ENCODE assay signal across 14 mouse cellular contexts in the genomic region with DNA sequence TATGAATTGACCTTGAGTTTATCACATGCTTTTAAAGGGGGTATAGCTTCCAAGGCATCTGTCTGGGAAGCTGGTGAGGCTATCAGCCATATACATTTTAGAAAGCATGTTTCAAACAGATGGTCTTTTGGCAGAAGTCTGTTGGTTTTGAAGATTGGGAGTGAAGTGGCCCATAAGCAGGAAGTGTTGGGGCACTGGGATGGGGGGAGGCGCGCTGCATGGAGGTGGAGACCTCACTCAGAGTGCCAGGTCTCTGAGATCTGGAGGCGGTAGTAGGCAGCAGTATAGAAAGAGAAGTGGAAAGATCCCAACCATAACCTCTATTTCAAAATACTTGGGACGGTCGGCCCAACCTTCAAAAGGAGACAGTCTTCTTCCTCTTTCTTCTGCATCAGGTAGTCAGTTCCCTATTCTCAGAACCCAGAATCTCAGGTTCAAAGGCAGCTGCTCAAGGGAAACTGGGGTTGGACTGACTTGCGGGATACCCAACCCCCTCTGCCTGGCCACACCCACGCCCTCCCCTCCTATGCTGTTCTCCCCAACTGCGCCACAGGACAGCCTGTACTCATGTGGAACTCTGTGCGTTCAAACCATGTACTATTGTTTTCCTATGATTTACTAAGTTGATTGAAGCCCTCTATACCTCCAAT. TPM values are rescaled to one million over a fixed set of nuclear protein-coding genes. Genes with fewer than 3 reads are reported as not detected.
DNase-seq lines count a peak whose midpoint lies in the region; ATAC-seq and TF ChIP-seq lines count a peak whose summit lies in the region.
"Had no signal": no experiment of that assay in that cellular context is flagged by ENCODE, and none has a peak within 500 bp of the region (broad histone marks: within the 10 kb centered on the region; RNA-seq: fewer than 3 reads in every experiment).

No protein-coding gene starts in this region.

- WGBS in liver, embryonic 11.5 days, result 42% methylated on average over 9 of the region's 9 CpGs
- 71% methylated on average over 9 of the region's 9 CpGs for WGBS in embryonic facial prominence, embryonic 10.5 days
- 69% methylated on average over 9 of the region's 9 CpGs for WGBS in cerebellum, adult 2 months
- 72% methylated on average over 9 of the region's 9 CpGs for WGBS in forebrain, embryonic 12.5 days

- H3K27ac ChIP-seq in liver, embryonic 11.5 days (ENCODE audit: low read depth, low read length), result no peak overlapping the region
- H3K27ac ChIP-seq in embryonic facial prominence, embryonic 10.5 days (replicated peaks), result no peak overlapping the region
- H3K27ac ChIP-seq in cerebellum, adult 2 months (ENCODE audit: insufficient read depth, low read length), result no peak overlapping the region
- no peak overlapping the region for H3K27ac ChIP-seq in forebrain, embryonic 12.5 days
- H3K27ac ChIP-seq: embryonic facial prominence, embryonic 12.5 days; lung, embryonic 15.5 days had no signal

- H3K4me1 ChIP-seq in liver, embryonic 11.5 days (replicated peaks; ENCODE audit: control insufficient read depth, insufficient read depth, low read length), result peaks cover 10% of the 10 kb centered on the region; the same call in 1 of the 2 replicates
- 0 out of 2 replicates have a peak, but pooled peaks cover 3% of the 10 kb centered on the region for H3K4me1 ChIP-seq in embryonic facial prominence, embryonic 10.5 days
- H3K4me1 ChIP-seq in cerebellum, adult 2 months (ENCODE audit: control insufficient read depth, insufficient read depth, low read length), result no peaks in the 10 kb centered on the region
- no peaks in the 10 kb centered on the region for H3K4me1 ChIP-seq in forebrain, embryonic 12.5 days
- H3K4me1 ChIP-seq: embryonic facial prominence, embryonic 12.5 days; lung, embryonic 15.5 days had no signal

- no peaks in the 10 kb centered on the region for H3K27me3 ChIP-seq in liver, embryonic 11.5 days (replicated peaks; ENCODE audit: control insufficient read depth, insufficient read depth, low read length)
- H3K27me3 ChIP-seq in embryonic facial prominence, embryonic 10.5 days (replicated peaks; ENCODE audit: low read depth, poor library complexity, severe bottlenecking), result 0 out of 2 replicates have a peak, but pooled peaks cover 4% of the 10 kb centered on the region
- no peaks in the 10 kb centered on the region for H3K27me3 ChIP-seq in cerebellum, adult 2 months (ENCODE audit: control insufficient read depth, insufficient read depth, low read length)
- no peaks in the 10 kb centered on the region for H3K27me3 ChIP-seq in forebrain, embryonic 12.5 days
- H3K27me3 ChIP-seq: embryonic facial prominence, embryonic 12.5 days; lung, embryonic 15.5 days had no signal

- no peaks in the 10 kb centered on the region for H3K36me3 ChIP-seq in liver, embryonic 11.5 days (ENCODE audit: control insufficient read depth, insufficient read depth, low read length)
- H3K36me3 ChIP-seq in embryonic facial prominence, embryonic 10.5 days (replicated peaks), result no peaks in the 10 kb centered on the region
- H3K36me3 ChIP-seq in forebrain, embryonic 12.5 days (replicated peaks), result no peaks in the 10 kb centered on the region
- H3K36me3 ChIP-seq: embryonic facial prominence, embryonic 12.5 days; lung, embryonic 15.5 days had no signal

- no peak overlapping the region for H3K4me3 ChIP-seq in liver, embryonic 11.5 days (ENCODE audit: low read depth, low read length)
- no peak overlapping the region for H3K4me3 ChIP-seq in embryonic facial prominence, embryonic 10.5 days
- no peak overlapping the region for H3K4me3 ChIP-seq in cerebellum, adult 2 months (replicated peaks; ENCODE audit: insufficient read depth, low read depth, low read length)
- no peak overlapping the region for H3K4me3 ChIP-seq in forebrain, embryonic 12.5 days (replicated peaks)
- H3K4me3 ChIP-seq: embryonic facial prominence, embryonic 12.5 days; lung, embryonic 15.5 days had no signal

- TF ChIP-seq POLR2A in cerebellum, adult 2 months (IDR thresholded peaks at IDR 0.05; ENCODE audit: borderline replicate concordance, insufficient read depth, low read length), result no peak

- no peaks in the 10 kb centered on the region for H3K9me3 ChIP-seq in liver, embryonic 11.5 days (ENCODE audit: control insufficient read depth, low read length)
- H3K9me3 ChIP-seq in embryonic facial prominence, embryonic 10.5 days, result no peaks in the 10 kb centered on the region
- H3K9me3 ChIP-seq in forebrain, embryonic 12.5 days, result no peaks in the 10 kb centered on the region
- H3K9me3 ChIP-seq: embryonic facial prominence, embryonic 12.5 days; lung, embryonic 15.5 days had no signal

- no peak for TF ChIP-seq CTCF in cerebellum, adult 2 months (IDR thresholded peaks at IDR 0.05; ENCODE audit: borderline replicate concordance, insufficient read depth, low read depth, low read length)

- peak overlapping the region; percentile 33; the same call in 1 of the 2 replicates for H3K4me2 ChIP-seq in liver, embryonic 11.5 days
- H3K4me2 ChIP-seq in forebrain, embryonic 12.5 days, result no peak overlapping the region
- H3K4me2 ChIP-seq: embryonic facial prominence, embryonic 12.5 days; lung, embryonic 15.5 days had no signal

- DNase-seq in lung, postnatal 36 days, result peak; percentile 42
- no peak for DNase-seq in lung, postnatal 10 days
- no peak for DNase-seq in liver, embryonic 11.5 days (ENCODE audit: low spot score)
- no peak for DNase-seq in embryonic facial prominence, embryonic 10.5 days (ENCODE audit: low spot score)
- no peak for DNase-seq in cerebellum, adult 2 months
- no peak for DNase-seq in kidney, postnatal 36 days
- DNase-seq: cerebellum, adult 9-10 months; gastrocnemius, postnatal 10 days; kidney, postnatal 10 days had no signal

- H3K9ac ChIP-seq in liver, embryonic 11.5 days (ENCODE audit: low read depth, low read length), result no peak overlapping the region
- no peak overlapping the region for H3K9ac ChIP-seq in forebrain, embryonic 12.5 days
- H3K9ac ChIP-seq: embryonic facial prominence, embryonic 12.5 days; lung, embryonic 15.5 days had no signal

- ATAC-seq in liver, embryonic 11.5 days (replicated peaks; ENCODE audit: low FRiP score), result no peak
- peak; percentile 91 for ATAC-seq in neutrophil, adult 5-6 weeks (ENCODE audit: extremely low read depth, insufficient number of reproducible peaks, low FRiP score, poor library complexity, severe bottlenecking)
- no peak for ATAC-seq in forebrain, embryonic 12.5 days (ENCODE audit: low FRiP score)
- ATAC-seq: midbrain, embryonic 16.5 days had no signal

RNA-seq across cellular contexts. Expression of gene Jak2, which starts 23.6 kb away (rescaled TPM):
- polyA plus RNA-seq in liver, embryonic 11.5 days (2014; fragmentation: Nextera tagmentation; extraction: Ambion mirVana), result 18.1 and 20.2 TPM in 2 replicates
- total RNA-seq in neutrophil, adult 5-6 weeks (2017), result 116 and 131 TPM in 2 replicates
- 6.7 and 6.9 TPM in 2 replicates for polyA plus RNA-seq in embryonic facial prominence, embryonic 10.5 days (2016; fragmentation: Nextera tagmentation; extraction: Ambion mirVana)
- polyA plus RNA-seq in cerebellum, adult 2 months (2012; rRNA removed), result 17.1 and 17.9 TPM in 2 replicates
- 16.1 and 16.6 TPM in 2 replicates for polyA plus RNA-seq in forebrain, embryonic 12.5 days (2016; fragmentation: Nextera tagmentation; extraction: Ambion mirVana)
